8 mouse cellular contexts compared by ENCODE assay signal in genomic region chr16:32098897-32099637, GRCm38 (mm10). TPM values are rescaled to one million over a fixed set of nuclear protein-coding genes. Genes with fewer than 3 reads are reported as not detected.
A peak's percentile ranks its signal among the peaks of the same experiment; 100 is the strongest.
DNase-seq lines count a peak whose midpoint lies in the region; ATAC-seq and TF ChIP-seq lines count a peak whose summit lies in the region.

No protein-coding gene starts in this region.

- H3K27ac ChIP-seq in forebrain, embryonic 14.5 days (ENCODE audit: low read depth, low read length) = peak overlapping the region; percentile 71; the same call in 1 of the 2 replicates
- H3K27ac ChIP-seq in liver, embryonic 14.5 days = peak overlapping the region; percentile 24; the same call in 1 of the 2 replicates
- peak overlapping the region; percentile 81 for H3K27ac ChIP-seq in stomach, postnatal 0 days (replicated peaks)

- peak; percentile 47 for ATAC-seq in frontal cortex, adult (ENCODE audit: low TSS enrichment)
- ATAC-seq in CD4-positive, CD25-positive, alpha-beta regulatory T cell, adult 4 months = peak; percentile 10
- ATAC-seq in forebrain, embryonic 14.5 days = peak; percentile 71
- peak; percentile 63 for ATAC-seq in liver, embryonic 14.5 days (ENCODE audit: insufficient read depth)
- ATAC-seq in stomach, postnatal 0 days (ENCODE audit: low FRiP score, low TSS enrichment) = peak; percentile 83

- no peak for TF ChIP-seq EP300 in liver, embryonic 14.5 days (IDR thresholded peaks at IDR 0.05; ENCODE audit: low read depth)
- TF ChIP-seq EP300 in stomach, postnatal 0 days (optimal IDR thresholded peaks at IDR 0.05) = no peak

- H3K4me2 ChIP-seq in forebrain, embryonic 14.5 days (ENCODE audit: low read length) = peak overlapping the region; percentile 84
- peak overlapping the region; percentile 90 for H3K4me2 ChIP-seq in liver, embryonic 14.5 days (ENCODE audit: low read depth)
- H3K4me2 ChIP-seq in stomach, postnatal 0 days (replicated peaks; ENCODE audit: low read depth) = peak overlapping the region; percentile 88

- peak overlapping the region; percentile 96 for H3K9ac ChIP-seq in forebrain, embryonic 14.5 days (ENCODE audit: low read length)
- peak overlapping the region; percentile 82 for H3K9ac ChIP-seq in liver, embryonic 14.5 days (replicated peaks)
- peak overlapping the region; percentile 85 for H3K9ac ChIP-seq in stomach, postnatal 0 days (ENCODE audit: low read length)

- H3K4me3 ChIP-seq in forebrain, embryonic 14.5 days (ENCODE audit: low read depth, low read length) = peak overlapping the region; percentile 95
- H3K4me3 ChIP-seq in liver, embryonic 14.5 days (ENCODE audit: insufficient read depth in 1 of 2, low read depth in 2 of 2, low read length in 2 of 2) = peak overlapping the region; percentile 82 to 83
- peak overlapping the region; percentile 91 for H3K4me3 ChIP-seq in stomach, postnatal 0 days (ENCODE audit: low read depth, low read length)

- H3K27me3 ChIP-seq in forebrain, embryonic 14.5 days (replicated peaks; ENCODE audit: control insufficient read depth, insufficient read depth, low read length) = no peaks in the 10 kb centered on the region
- H3K27me3 ChIP-seq in liver, embryonic 14.5 days (ENCODE audit: control insufficient read depth, insufficient read depth, low read length) = no peaks in the 10 kb centered on the region
- H3K27me3 ChIP-seq in stomach, postnatal 0 days (ENCODE audit: control insufficient read depth, insufficient read depth, low read length) = no peaks in the 10 kb centered on the region

- WGBS in forebrain, embryonic 14.5 days = under 1% methylated on average over 39 of the region's 39 CpGs
- WGBS in liver, embryonic 14.5 days (ENCODE audit: insufficient replicate concordance) = under 1% methylated on average over 39 of the region's 39 CpGs
- WGBS in stomach, postnatal 0 days = under 1% methylated on average over 39 of the region's 39 CpGs

- DNase-seq in frontal cortex, postnatal 36 days (ENCODE audit: low spot score in 2 of 2) = no peak
- DNase-seq in forebrain, embryonic 14.5 days (ENCODE audit: low spot score) = peak; percentile 35
- DNase-seq in liver, embryonic 14.5 days (ENCODE audit: low read depth in 3 of 3, low spot score in 3 of 3) = no peak
- no peak for DNase-seq in stomach, postnatal 0 days (ENCODE audit: low spot score)
- DNase-seq in cerebellum, adult 9-10 months = no peak
- DNase-seq in urinary bladder, postnatal 25 days (ENCODE audit: low spot score) = no peak

- no peaks in the 10 kb centered on the region for H3K9me3 ChIP-seq in forebrain, embryonic 14.5 days (replicated peaks; ENCODE audit: control insufficient read depth, low read length)
- H3K9me3 ChIP-seq in liver, embryonic 14.5 days (ENCODE audit: control insufficient read depth, low read length) = no peaks in the 10 kb centered on the region
- no peaks in the 10 kb centered on the region for H3K9me3 ChIP-seq in stomach, postnatal 0 days (ENCODE audit: control insufficient read depth, low read length)

- H3K4me1 ChIP-seq in forebrain, embryonic 14.5 days (ENCODE audit: control insufficient read depth, insufficient read depth, low read length) = peaks cover 10% of the 10 kb centered on the region
- H3K4me1 ChIP-seq in liver, embryonic 14.5 days (replicated peaks; ENCODE audit: control insufficient read depth in 2 of 2, insufficient read depth in 2 of 2, low read length in 1 of 2) = peaks cover 2 to 10% of the 10 kb centered on the region in 2 experiments; a peak in 3 of 4 replicates
- 0 out of 2 replicates have a peak, but pooled peaks cover 3% of the 10 kb centered on the region for H3K4me1 ChIP-seq in stomach, postnatal 0 days (replicated peaks; ENCODE audit: control insufficient read depth, insufficient read depth)

- peaks cover 22% of the 10 kb centered on the region for H3K36me3 ChIP-seq in forebrain, embryonic 14.5 days (ENCODE audit: control insufficient read depth, insufficient read depth, low read length)
- H3K36me3 ChIP-seq in liver, embryonic 14.5 days (replicated peaks; ENCODE audit: control insufficient read depth, insufficient read depth, low read depth) = no peaks in the 10 kb centered on the region
- peaks cover 6% of the 10 kb centered on the region; the same call in 1 of the 2 replicates for H3K36me3 ChIP-seq in stomach, postnatal 0 days (ENCODE audit: control insufficient read depth, insufficient read depth, low read length)

- TF ChIP-seq CTCF in liver, embryonic 14.5 days (IDR thresholded peaks at IDR 0.05; ENCODE audit: low read depth) = no peak
- no peak for TF ChIP-seq CTCF in stomach, postnatal 0 days (IDR thresholded peaks at IDR 0.05; ENCODE audit: low read depth)

RNA-seq across cellular contexts. Expression of gene Pigx, which starts 0.5 kb away (rescaled TPM):
- 100 to 1,000 TPM; 108 to 131 TPM for polyA plus RNA-seq in CD4-positive, CD25-positive, alpha-beta regulatory T cell, adult 4 months (2017; shearing (Covaris generic))
- polyA plus RNA-seq in forebrain, embryonic 14.5 days (2014; fragmentation: Nextera tagmentation; extraction: Ambion mirVana) = 141 and 159 TPM in 2 replicates
- polyA plus RNA-seq in liver, embryonic 14.5 days (2012; rRNA removed) = 10.5 and 13.2 TPM in 2 replicates
- polyA plus RNA-seq in liver, embryonic 14.5 days (2014; fragmentation: Nextera tagmentation; extraction: Ambion mirVana) = 25.5 and 28.8 TPM in 2 replicates
- 69.8 and 71.8 TPM in 2 replicates for polyA plus RNA-seq in stomach, postnatal 0 days (2015; fragmentation: Nextera tagmentation; extraction: Ambion mirVana)

RNA-seq across cellular contexts. Expression of gene Cep19, which starts 0.5 kb away (rescaled TPM):
- polyA plus RNA-seq in CD4-positive, CD25-positive, alpha-beta regulatory T cell, adult 4 months (2017; shearing (Covaris generic)) = 10 to 100 TPM; 35.0 to 37.8 TPM
- polyA plus RNA-seq in forebrain, embryonic 14.5 days (2014; fragmentation: Nextera tagmentation; extraction: Ambion mirVana) = 49.8 and 54.1 TPM in 2 replicates
- 1.3 and 2.1 TPM in 2 replicates for polyA plus RNA-seq in liver, embryonic 14.5 days (2012; rRNA removed)
- polyA plus RNA-seq in liver, embryonic 14.5 days (2014; fragmentation: Nextera tagmentation; extraction: Ambion mirVana) = 4.0 and 4.3 TPM in 2 replicates
- 19.0 and 19.1 TPM in 2 replicates for polyA plus RNA-seq in stomach, postnatal 0 days (2015; fragmentation: Nextera tagmentation; extraction: Ambion mirVana)

RNA-seq across cellular contexts. Expression of gene Pak2, which starts 19.9 kb away (rescaled TPM):
- 10 to 100 TPM; 65.2 to 77.0 TPM for polyA plus RNA-seq in CD4-positive, CD25-positive, alpha-beta regulatory T cell, adult 4 months (2017; shearing (Covaris generic))
- 39.3 and 45.9 TPM in 2 replicates for polyA plus RNA-seq in forebrain, embryonic 14.5 days (2014; fragmentation: Nextera tagmentation; extraction: Ambion mirVana)
- polyA plus RNA-seq in liver, embryonic 14.5 days (2012; rRNA removed) = 4.8 and 6.7 TPM in 2 replicates
- 9.1 and 9.5 TPM in 2 replicates for polyA plus RNA-seq in liver, embryonic 14.5 days (2014; fragmentation: Nextera tagmentation; extraction: Ambion mirVana)
- 22.2 and 23.6 TPM in 2 replicates for polyA plus RNA-seq in stomach, postnatal 0 days (2015; fragmentation: Nextera tagmentation; extraction: Ambion mirVana)

Comparison
In these comparisons a context has a peak if more than half of its experiments do, and no peak if none do; other contexts are left out.
1. ATAC-seq: peak in every context shown above with its lines; median percentile 83 in stomach, postnatal 0 days; 71 in forebrain, embryonic 14.5 days; 63 in liver, embryonic 14.5 days; 47 in frontal cortex, adult; 10 in CD4-positive, CD25-positive, alpha-beta regulatory T cell, adult 4 months.
2. H3K27ac ChIP-seq: peak in every context shown above with its lines; median percentile 81 in stomach, postnatal 0 days; 71 in forebrain, embryonic 14.5 days; 24 in liver, embryonic 14.5 days.